Mouse (Mus musculus): ENCODE data around the gene Plxnd1. TPM values are rescaled to one million over a fixed set of nuclear protein-coding genes. Genes with fewer than 3 reads are reported as not detected.

Plxnd1 gene
- polyA plus RNA-seq, 1 experiment = 28.4 TPM

GRCm38 (mm10) chr6:115985622-115986021 is 9.2 kb downstream of the Plxnd1 start:
- TF ChIP-seq POLR2A (IDR thresholded peaks at IDR 0.05; ENCODE audit: low read depth, low read length) (no peak), CTCF (IDR thresholded peaks at IDR 0.05; ENCODE audit: borderline replicate concordance, insufficient read depth, low read length) (no peak)
- no peak overlapping the region for H3K4me3 ChIP-seq (ENCODE audit: insufficient read depth, low read length)
- H3K4me1 ChIP-seq (ENCODE audit: control insufficient read depth, insufficient read depth, low read length) = no peaks in the 10 kb centered on the region
- H3K27ac ChIP-seq (ENCODE audit: insufficient read depth, low read length) = no peak overlapping the region

GRCm38 (mm10) chr6:115984580-115984979 is 10.2 kb downstream of the Plxnd1 start:
- Histone ChIP-seq H3K4me3 (ENCODE audit: insufficient read depth, low read length) (no peak overlapping the region), H3K4me1 (ENCODE audit: control insufficient read depth, insufficient read depth, low read length) (no peaks in the 10 kb centered on the region), H3K27ac (ENCODE audit: insufficient read depth, low read length) (no peak overlapping the region)
- TF ChIP-seq CTCF (IDR thresholded peaks at IDR 0.05; ENCODE audit: borderline replicate concordance, insufficient read depth, low read length) = no peak
- no peak for TF ChIP-seq POLR2A (IDR thresholded peaks at IDR 0.05; ENCODE audit: low read depth, low read length)

- no peaks in the 10 kb centered on the region for H3K4me1 ChIP-seq (ENCODE audit: control insufficient read depth, insufficient read depth, low read length)
- no peak overlapping the region for H3K27ac ChIP-seq (ENCODE audit: insufficient read depth, low read length)
- H3K4me3 ChIP-seq (ENCODE audit: insufficient read depth, low read length) = no peak overlapping the region
- TF ChIP-seq POLR2A (IDR thresholded peaks at IDR 0.05; ENCODE audit: low read depth, low read length) = no peak
- TF ChIP-seq CTCF (IDR thresholded peaks at IDR 0.05; ENCODE audit: borderline replicate concordance, insufficient read depth, low read length) = no peak
Observed at GRCm38 (mm10) chr6:115983306-115984038, 11.3 kb downstream of the Plxnd1 start.

- no peak overlapping the region for H3K4me3 ChIP-seq (ENCODE audit: insufficient read depth, low read length)
- H3K27ac ChIP-seq (ENCODE audit: insufficient read depth, low read length) = no peak overlapping the region
- H3K4me1 ChIP-seq (ENCODE audit: control insufficient read depth, insufficient read depth, low read length) = no peaks in the 10 kb centered on the region
- TF ChIP-seq CTCF (IDR thresholded peaks at IDR 0.05; ENCODE audit: borderline replicate concordance, insufficient read depth, low read length) (no peak), POLR2A (IDR thresholded peaks at IDR 0.05; ENCODE audit: low read depth, low read length) (no peak)
Observed at GRCm38 (mm10) chr6:115982889-115983288, 11.9 kb downstream of the Plxnd1 start.

- Histone ChIP-seq H3K4me1 (ENCODE audit: control insufficient read depth, insufficient read depth, low read length) (no peaks in the 10 kb centered on the region), H3K27ac (ENCODE audit: insufficient read depth, low read length) (no peak overlapping the region), H3K4me3 (ENCODE audit: insufficient read depth, low read length) (no peak overlapping the region)
- TF ChIP-seq POLR2A (IDR thresholded peaks at IDR 0.05; ENCODE audit: low read depth, low read length) = no peak
- no peak for TF ChIP-seq CTCF (IDR thresholded peaks at IDR 0.05; ENCODE audit: borderline replicate concordance, insufficient read depth, low read length)
Observed at GRCm38 (mm10) chr6:115978596-115978995, 16.2 kb downstream of the Plxnd1 start.

- TF ChIP-seq POLR2A (IDR thresholded peaks at IDR 0.05; ENCODE audit: low read depth, low read length) (no peak), CTCF (IDR thresholded peaks at IDR 0.05; ENCODE audit: borderline replicate concordance, insufficient read depth, low read length) (no peak)
- Histone ChIP-seq H3K4me1 (ENCODE audit: control insufficient read depth, insufficient read depth, low read length) (no peaks in the 10 kb centered on the region), H3K27ac (ENCODE audit: insufficient read depth, low read length) (no peak overlapping the region), H3K4me3 (ENCODE audit: insufficient read depth, low read length) (no peak overlapping the region)
Observed at GRCm38 (mm10) chr6:115977810-115978209, 17.0 kb downstream of the Plxnd1 start.

- no peak for TF ChIP-seq CTCF (IDR thresholded peaks at IDR 0.05; ENCODE audit: borderline replicate concordance, insufficient read depth, low read length)
- no peak for TF ChIP-seq POLR2A (IDR thresholded peaks at IDR 0.05; ENCODE audit: low read depth, low read length)
- Histone ChIP-seq H3K27ac (ENCODE audit: insufficient read depth, low read length) (no peak overlapping the region), H3K4me1 (ENCODE audit: control insufficient read depth, insufficient read depth, low read length) (no peaks in the 10 kb centered on the region), H3K4me3 (ENCODE audit: insufficient read depth, low read length) (no peak overlapping the region)
Observed at GRCm38 (mm10) chr6:115975606-115976005, 19.2 kb downstream of the Plxnd1 start.

- no peak for TF ChIP-seq POLR2A (IDR thresholded peaks at IDR 0.05; ENCODE audit: low read depth, low read length)
- no peak for TF ChIP-seq CTCF (IDR thresholded peaks at IDR 0.05; ENCODE audit: borderline replicate concordance, insufficient read depth, low read length)
- no peak overlapping the region for H3K4me3 ChIP-seq (ENCODE audit: insufficient read depth, low read length)
- no peak overlapping the region for H3K27ac ChIP-seq (ENCODE audit: insufficient read depth, low read length)
- no peaks in the 10 kb centered on the region for H3K4me1 ChIP-seq (ENCODE audit: control insufficient read depth, insufficient read depth, low read length)
Observed at GRCm38 (mm10) chr6:115973881-115974662, 20.7 kb downstream of the Plxnd1 start.

GRCm38 (mm10) chr6:115973139-115973875 is 21.5 kb downstream of the Plxnd1 start:
- Histone ChIP-seq H3K4me3 (ENCODE audit: insufficient read depth, low read length) (no peak overlapping the region), H3K27ac (ENCODE audit: insufficient read depth, low read length) (no peak overlapping the region), H3K4me1 (ENCODE audit: control insufficient read depth, insufficient read depth, low read length) (no peaks in the 10 kb centered on the region)
- no peak for TF ChIP-seq CTCF (IDR thresholded peaks at IDR 0.05; ENCODE audit: borderline replicate concordance, insufficient read depth, low read length)
- no peak for TF ChIP-seq POLR2A (IDR thresholded peaks at IDR 0.05; ENCODE audit: low read depth, low read length)
